Mouse (Mus musculus) liver, embryonic 12.5 days (tissue): ENCODE data around the gene Lst1. TPM values are rescaled to one million over a fixed set of nuclear protein-coding genes. Genes with fewer than 3 reads are reported as not detected.
A peak's percentile ranks its signal among the peaks of the same experiment; 100 is the strongest.

Source experiments
- ATAC-seq: fragments of 200-750 bp; cut with Nextera tagmentation; 2 replicates; pipeline ENCODE4 v1.8.0; 2017; ENCODE audit warnings: moderate number of reproducible peaks, mild to moderate bottlenecking, moderate library complexity
- H3K27ac ChIP-seq: fragments of 300-500 bp; sonication (generic); 2 replicates; pipeline ENCODE4 v1.5.1; 2016; ENCODE audit warnings: mild to moderate bottlenecking
- H3K27me3 ChIP-seq: fragments of 300-500 bp; sonication (generic); replicated peaks from 2 replicates; pipeline ENCODE4 v1.6.1; 2016; ENCODE audit warnings: mild to moderate bottlenecking, moderate library complexity
- H3K36me3 ChIP-seq: fragments of 300-500 bp; sonication (generic); 2 replicates; pipeline ENCODE4 v1.6.1; 2016; ENCODE audit warnings: mild to moderate bottlenecking, moderate library complexity
- H3K4me1 ChIP-seq: fragments of 300-500 bp; sonication (generic); 2 replicates; pipeline ENCODE4 v1.6.1; 2016
- H3K4me2 ChIP-seq: fragments of 300-500 bp; sonication (generic); 2 replicates; pipeline ENCODE4 v1.6.1; 2016; ENCODE audit warnings: mild to moderate bottlenecking, moderate library complexity
- H3K4me3 ChIP-seq: fragments of 300-500 bp; sonication (generic); 2 replicates; pipeline ENCODE4 v1.5.1; 2016; ENCODE audit warnings: mild to moderate bottlenecking, moderate library complexity
- H3K9ac ChIP-seq: fragments of 300-500 bp; sonication (generic); 2 replicates; pipeline ENCODE4 v1.6.1; 2016; ENCODE audit warnings: mild to moderate bottlenecking, moderate library complexity
- H3K9me3 ChIP-seq: fragments of 300-500 bp; sonication (generic); replicated peaks from 2 replicates; pipeline ENCODE4 v1.6.1; 2016; ENCODE audit warnings: mild to moderate bottlenecking, moderate library complexity
- WGBS: fragments of 180-500 bp; shearing (Covaris S2); methylation state at CpG from one replicate; pipeline ENCODE4 v1.1.7; 2016; ENCODE audit not compliant: insufficient replicate concordance; 5-methylcytosine and 5-hydroxymethylcytosine counted together
- polyA plus RNA-seq: library from polyadenylated mRNA; unstranded; fragments of >200 nt; fragmentation: Nextera tagmentation; extraction: Ambion mirVana; gene quantifications from 2 replicates; pipeline ENCODE4 v1.2.1, GENCODE M21; 2016

Lst1 gene
- polyA plus RNA-seq, 1 experiment from 2014 or later: 23.7 TPM

DNA sequence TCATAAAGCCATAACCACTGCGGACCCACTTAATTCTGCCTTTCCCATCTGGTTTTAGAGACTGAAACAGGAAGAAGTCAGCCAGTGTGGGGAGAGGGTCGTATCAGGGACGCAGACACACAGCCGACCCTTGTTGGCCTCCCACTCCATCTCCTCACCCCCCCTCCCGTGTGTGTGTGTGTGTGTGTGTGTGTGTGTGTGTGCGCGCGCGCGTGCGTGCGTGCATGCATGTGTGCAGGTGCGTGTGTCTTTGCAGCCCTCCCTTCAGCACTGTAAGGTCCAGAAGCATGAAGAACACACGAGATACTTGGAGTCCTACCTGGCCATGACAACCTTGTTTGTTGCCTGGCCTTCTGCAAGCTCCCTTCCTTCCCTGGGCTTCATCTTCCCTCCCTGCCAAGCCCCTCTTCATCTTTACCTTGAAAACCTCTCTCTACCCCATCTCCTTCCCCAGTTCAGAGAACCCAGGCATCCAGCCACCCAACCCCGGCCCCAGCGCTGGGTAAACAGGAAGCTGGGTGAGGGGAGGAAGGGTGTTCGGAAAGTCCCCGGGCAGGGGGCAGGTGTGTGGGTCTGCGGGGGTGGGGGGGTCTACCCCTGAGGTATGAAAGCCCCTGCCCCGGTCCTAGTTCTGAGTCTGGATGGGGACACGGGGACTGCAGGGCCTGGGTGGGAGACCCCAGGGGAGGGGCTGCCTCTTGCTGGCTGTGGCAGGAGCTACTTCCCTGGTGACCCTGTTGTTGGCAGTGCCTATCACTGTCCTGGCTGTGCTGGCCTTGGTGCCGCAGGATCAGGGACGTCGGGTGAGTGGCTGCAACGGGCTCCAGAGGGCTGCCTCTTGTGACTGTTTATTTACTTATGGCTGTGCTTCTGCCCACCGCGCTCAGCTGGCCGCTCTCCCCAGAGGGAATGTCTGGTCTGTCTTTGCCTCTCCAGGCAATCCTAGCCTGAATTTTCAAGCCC, 5.9 kb upstream of the Lst1 start, which contains the start of gene Ltb:
Gene Ltb, plus strand, starts transcription at position 559 of the 963 bp plus-strand sequence.
- Histone ChIP-seq H3K36me3 (no peaks in the 10 kb centered on the region), H3K4me3 (peak within 1 kb of the TSS; percentile 54), H3K4me2 (peak within 1 kb of the TSS; percentile 80), H3K4me1 (peaks cover 45% of the 10 kb centered on the region), H3K9me3 (no peaks in the 10 kb centered on the region), H3K27me3 (peaks cover 47% of the 10 kb centered on the region), H3K27ac (no peak within 1 kb of the TSS), H3K9ac (0 out of 2 replicates have a peak within 1 kb of the TSS, but pooled peaks have one; percentile 52)
- no peak for ATAC-seq
- 46% methylated on average over 26 of the region's 28 CpGs for WGBS

- Histone ChIP-seq H3K4me2 (no peak overlapping the region), H3K4me1 (peaks cover 52% of the 10 kb centered on the region), H3K27ac (no peak overlapping the region), H3K9ac (no peak overlapping the region), H3K27me3 (peaks cover 43% of the 10 kb centered on the region), H3K36me3 (no peaks in the 10 kb centered on the region), H3K9me3 (no peaks in the 10 kb centered on the region), H3K4me3 (no peak overlapping the region)
- ATAC-seq: no peak
- WGBS: 55% methylated on average over 5 of the region's 5 CpGs
Observed at GRCm38 (mm10) chr17:35192924-35193323, 4.7 kb upstream of the Lst1 start.

GRCm38 (mm10) chr17:35191723-35192122, 3.5 kb upstream of the Lst1 start:
- no peak for ATAC-seq
- H3K9ac ChIP-seq: no peak overlapping the region
- H3K9me3 ChIP-seq: no peaks in the 10 kb centered on the region
- H3K27ac ChIP-seq: no peak overlapping the region
- H3K4me3 ChIP-seq: no peak overlapping the region
- H3K36me3 ChIP-seq: no peaks in the 10 kb centered on the region
- 49% methylated on average over 2 of the region's 2 CpGs for WGBS
- H3K27me3 ChIP-seq: peaks cover 35% of the 10 kb centered on the region
- no peak overlapping the region for H3K4me2 ChIP-seq
- H3K4me1 ChIP-seq: peaks cover 50% of the 10 kb centered on the region

GRCm38 (mm10) chr17:35190096-35190495, 1.9 kb upstream of the Lst1 start:
- 18% methylated on average over 4 of the region's 4 CpGs for WGBS
- Histone ChIP-seq H3K4me1 (peaks cover 48% of the 10 kb centered on the region), H3K9me3 (no peaks in the 10 kb centered on the region), H3K9ac (no peak overlapping the region), H3K27ac (peak overlapping the region; percentile 72), H3K4me3 (no peak overlapping the region), H3K27me3 (peaks cover 18% of the 10 kb centered on the region), H3K4me2 (peak overlapping the region; percentile 40; the same call in 1 of the 2 replicates), H3K36me3 (no peaks in the 10 kb centered on the region)
- ATAC-seq: no peak

- peak overlapping the region; percentile 40 for H3K4me2 ChIP-seq
- no peaks in the 10 kb centered on the region for H3K36me3 ChIP-seq
- H3K27me3 ChIP-seq: peaks cover 9% of the 10 kb centered on the region
- WGBS: 6% methylated on average over 1 of the region's 1 CpGs
- no peak overlapping the region; the same call in 1 of the 2 replicates for H3K9ac ChIP-seq
- no peak for ATAC-seq
- peak overlapping the region; percentile 72 for H3K27ac ChIP-seq
- H3K9me3 ChIP-seq: no peaks in the 10 kb centered on the region
- no peak overlapping the region for H3K4me3 ChIP-seq
- peaks cover 39% of the 10 kb centered on the region for H3K4me1 ChIP-seq
Observed at GRCm38 (mm10) chr17:35189186-35189585, 947 bp upstream of the Lst1 start.

GRCm38 (mm10) chr17:35187345-35187744, 894 bp downstream of the Lst1 start:
- ATAC-seq: no peak
- peak overlapping the region; percentile 72; the same call in 1 of the 2 replicates for H3K27ac ChIP-seq
- no peaks in the 10 kb centered on the region for H3K36me3 ChIP-seq
- no peaks in the 10 kb centered on the region for H3K9me3 ChIP-seq
- H3K4me1 ChIP-seq: peaks cover 33% of the 10 kb centered on the region
- H3K9ac ChIP-seq: 0 out of 2 replicates have a peak overlapping the region, but pooled peaks have one; percentile 15
- 56% methylated on average over 4 of the region's 4 CpGs for WGBS
- no peaks in the 10 kb centered on the region for H3K27me3 ChIP-seq
- H3K4me3 ChIP-seq: no peak overlapping the region; the same call in 1 of the 2 replicates
- H3K4me2 ChIP-seq: peak overlapping the region; percentile 85; the same call in 1 of the 2 replicates

- no peaks in the 10 kb centered on the region for H3K36me3 ChIP-seq
- 0% methylated on average over 4 of the region's 4 CpGs for WGBS
- H3K9ac ChIP-seq: no peak overlapping the region; the same call in 1 of the 2 replicates
- H3K27ac ChIP-seq: peak overlapping the region; percentile 70
- peak overlapping the region; percentile 63 for H3K4me3 ChIP-seq
- H3K9me3 ChIP-seq: no peaks in the 10 kb centered on the region
- ATAC-seq: no peak
- H3K27me3 ChIP-seq: no peaks in the 10 kb centered on the region
- H3K4me1 ChIP-seq: peaks cover 33% of the 10 kb centered on the region
- peak overlapping the region; percentile 85 for H3K4me2 ChIP-seq
Observed at GRCm38 (mm10) chr17:35186681-35187080, 1.6 kb downstream of the Lst1 start.

DNA sequence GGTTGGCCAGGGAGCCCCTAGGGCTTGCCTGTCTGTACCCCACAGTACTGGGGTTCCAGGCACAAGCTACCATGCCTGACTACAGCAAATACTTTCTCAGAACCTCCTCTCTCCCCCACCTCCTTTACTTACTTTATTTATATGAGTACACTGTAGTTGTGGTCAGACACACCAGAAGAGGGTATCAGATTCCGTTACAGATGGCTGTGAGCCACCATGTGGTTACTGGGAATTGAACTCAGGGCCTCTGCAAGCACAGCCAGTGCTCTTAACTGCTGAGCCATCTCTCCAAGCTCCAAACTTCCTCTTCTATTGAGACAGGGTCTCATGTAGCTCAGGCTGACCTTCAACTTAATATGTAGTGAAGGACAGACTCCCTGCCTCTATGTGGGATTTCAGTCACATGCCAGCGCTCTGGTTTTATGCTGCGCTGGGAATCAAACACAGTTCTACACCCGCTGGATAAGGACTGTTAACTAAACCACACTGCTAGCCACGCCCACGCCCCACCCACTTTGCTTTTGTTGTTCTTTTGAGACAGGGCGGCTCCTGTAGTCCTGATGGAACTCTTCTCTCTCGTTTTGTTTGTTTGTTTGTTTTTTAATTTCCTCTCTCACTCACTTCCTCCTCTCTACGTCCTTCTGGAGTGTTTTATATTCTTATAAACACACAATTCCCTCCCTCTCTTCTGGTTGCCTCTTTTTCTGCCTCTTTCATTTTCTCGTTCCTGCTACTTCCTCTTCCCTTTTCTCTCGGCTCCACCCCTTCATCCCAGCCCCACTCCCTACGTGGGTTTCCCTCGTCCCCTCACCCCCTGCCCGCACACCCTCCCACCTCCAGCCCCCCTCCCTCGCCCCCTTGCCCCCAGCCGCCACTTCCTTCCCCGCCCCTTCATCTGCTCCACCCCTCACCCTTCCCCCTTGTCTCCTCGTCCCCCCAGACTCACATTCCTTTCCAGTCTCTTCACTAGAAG, 2.3 kb downstream of the Lst1 start:
- Histone ChIP-seq H3K9ac (peak overlapping the region; percentile 55), H3K9me3 (no peaks in the 10 kb centered on the region), H3K4me1 (peaks cover 33% of the 10 kb centered on the region), H3K27ac (peak overlapping the region; percentile 70), H3K27me3 (no peaks in the 10 kb centered on the region), H3K36me3 (no peaks in the 10 kb centered on the region), H3K4me2 (peak overlapping the region; percentile 85), H3K4me3 (peak overlapping the region; percentile 63)
- peak; percentile 54 for ATAC-seq
- WGBS: under 1% methylated on average over 18 of the region's 18 CpGs

DNA sequence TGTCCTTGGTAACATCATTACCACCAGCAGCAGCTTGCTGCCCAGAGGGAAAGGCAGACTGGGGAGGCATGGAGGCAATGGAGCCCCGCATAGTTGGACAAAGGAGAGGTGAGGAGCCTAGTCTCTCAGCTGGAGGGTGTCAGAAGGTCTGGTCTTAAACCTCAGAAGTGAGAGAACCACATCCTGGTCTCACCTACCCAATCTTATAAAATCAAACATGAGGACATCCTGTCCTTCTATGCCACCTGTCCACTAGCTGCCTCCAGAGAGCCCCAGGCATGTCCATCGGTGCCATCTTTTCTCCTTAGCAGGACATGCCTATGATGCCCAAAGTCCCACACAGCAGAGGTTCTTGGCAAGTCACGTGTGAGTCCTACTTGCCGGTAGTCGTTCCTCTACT, 8.1 kb downstream of the Lst1 start:
- Histone ChIP-seq H3K9me3 (no peaks in the 10 kb centered on the region), H3K4me3 (no peak overlapping the region), H3K9ac (no peak overlapping the region), H3K4me1 (no peaks in the 10 kb centered on the region), H3K27me3 (no peaks in the 10 kb centered on the region), H3K27ac (no peak overlapping the region), H3K36me3 (no peaks in the 10 kb centered on the region), H3K4me2 (no peak overlapping the region)
- WGBS: 62% methylated on average over 5 of the region's 5 CpGs
- no peak for ATAC-seq

- H3K9me3 ChIP-seq: no peaks in the 10 kb centered on the region
- H3K4me1 ChIP-seq: peaks cover 2% of the 10 kb centered on the region; the same call in 1 of the 2 replicates
- H3K27me3 ChIP-seq: no peaks in the 10 kb centered on the region
- 7% methylated on average over 5 of the region's 5 CpGs for WGBS
- peak; percentile 65; the same call in 1 of the 2 replicates for ATAC-seq
- no peaks in the 10 kb centered on the region for H3K36me3 ChIP-seq
- H3K27ac ChIP-seq: no peak overlapping the region
- no peak overlapping the region for H3K9ac ChIP-seq
- H3K4me3 ChIP-seq: no peak overlapping the region
- H3K4me2 ChIP-seq: no peak overlapping the region
Observed at GRCm38 (mm10) chr17:35178528-35178927, 9.7 kb downstream of the Lst1 start.

DNA sequence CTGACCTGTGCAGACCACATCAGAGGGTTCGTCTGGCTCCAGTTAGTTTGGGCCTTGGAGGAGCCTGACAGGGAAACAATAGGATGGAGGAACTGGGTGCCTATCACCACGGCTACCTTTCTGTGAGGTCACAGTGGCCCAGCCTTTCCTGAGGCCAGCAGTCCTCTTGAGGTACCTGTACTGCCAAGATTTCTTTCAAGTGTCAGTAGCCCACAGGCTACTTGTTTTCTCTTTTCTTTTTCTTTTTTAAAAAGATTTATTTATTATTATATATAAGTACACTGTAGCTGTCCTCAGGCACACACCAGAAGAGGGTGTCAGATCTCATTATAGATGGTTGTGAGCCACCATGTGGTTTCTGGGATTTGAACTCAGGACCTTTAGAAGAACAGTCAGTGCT, 12.3 kb downstream of the Lst1 start, which contains the start of gene Aif1:
Gene Aif1, minus strand, starts transcription at position 101 of the 400 bp plus-strand sequence.
- no peak within 1 kb of the TSS for H3K27ac ChIP-seq
- no peak for ATAC-seq
- H3K27me3 ChIP-seq: no peaks in the 10 kb centered on the region
- no peak within 1 kb of the TSS for H3K4me2 ChIP-seq
- no peak within 1 kb of the TSS for H3K9ac ChIP-seq
- no peak within 1 kb of the TSS for H3K4me3 ChIP-seq
- peaks cover 4% of the 10 kb centered on the region; the same call in 1 of the 2 replicates for H3K4me1 ChIP-seq
- WGBS: 56% methylated on average over 2 of the region's 2 CpGs
- H3K36me3 ChIP-seq: no peaks in the 10 kb centered on the region
- H3K9me3 ChIP-seq: no peaks in the 10 kb centered on the region
